Mouse (Mus musculus) G1E-ER4 (cell line): ENCODE results near the gene Bmf. TPM values are rescaled to one million over a fixed set of nuclear protein-coding genes. Genes with fewer than 3 reads are reported as not detected.

ENCODE experiments used
- GATA1 ChIP-seq: IDR thresholded peaks from one replicate; pipeline ENCODE4 v1.8.0; 2012; ENCODE audit warnings: low read length, inconsistent platforms
- polyA plus RNA-seq: library from polyadenylated mRNA; stranded (reverse); fragments of >175 nt; gene quantifications from 2 replicates; pipeline ENCODE4 v1.2.3, GENCODE M21; 2012

Bmf gene
- polyA plus RNA-seq, 1 experiment = not detected

GRCm38 (mm10) chr2:118532855-118533675 is 16.4 kb downstream of the Bmf start:
- no peak for TF ChIP-seq GATA1

GRCm38 (mm10) chr2:118532401-118532800 is 17.1 kb downstream of the Bmf start:
- TF ChIP-seq GATA1 = no peak

- no peak for TF ChIP-seq GATA1
Measured at GRCm38 (mm10) chr2:118529466-118530181, 19.9 kb downstream of the Bmf start.

- TF ChIP-seq GATA1 = no peak
Measured at GRCm38 (mm10) chr2:118526545-118526944, 22.9 kb downstream of the Bmf start.

- TF ChIP-seq GATA1 = no peak
Measured at GRCm38 (mm10) chr2:118524811-118525210, 24.7 kb downstream of the Bmf start.

GRCm38 (mm10) chr2:118523163-118523730 is 26.2 kb downstream of the Bmf start:
- no peak for TF ChIP-seq GATA1

- no peak for TF ChIP-seq GATA1
Measured at GRCm38 (mm10) chr2:118522265-118522664, 27.2 kb downstream of the Bmf start.

- no peak for TF ChIP-seq GATA1
Measured at GRCm38 (mm10) chr2:118520042-118520933, 29.2 kb downstream of the Bmf start.

GRCm38 (mm10) chr2:118512418-118513377 is 36.8 kb downstream of the Bmf start:
- no peak for TF ChIP-seq GATA1

- no peak for TF ChIP-seq GATA1
Measured at GRCm38 (mm10) chr2:118511779-118512417, 37.6 kb downstream of the Bmf start.

GRCm38 (mm10) chr2:118510447-118511310 is 38.8 kb downstream of the Bmf start:
- TF ChIP-seq GATA1 = no peak

- no peak for TF ChIP-seq GATA1
Measured at GRCm38 (mm10) chr2:118509688-118510446, 39.6 kb downstream of the Bmf start.
